Mouse (Mus musculus) lung, postnatal 25 days (tissue): ENCODE results near the gene Morn2.

Experiments
- DNase-seq: peaks from one replicate; pipeline ENCODE4 v3.0.0; 2022; ENCODE audit warnings: low spot score

Morn2 gene

DNA sequence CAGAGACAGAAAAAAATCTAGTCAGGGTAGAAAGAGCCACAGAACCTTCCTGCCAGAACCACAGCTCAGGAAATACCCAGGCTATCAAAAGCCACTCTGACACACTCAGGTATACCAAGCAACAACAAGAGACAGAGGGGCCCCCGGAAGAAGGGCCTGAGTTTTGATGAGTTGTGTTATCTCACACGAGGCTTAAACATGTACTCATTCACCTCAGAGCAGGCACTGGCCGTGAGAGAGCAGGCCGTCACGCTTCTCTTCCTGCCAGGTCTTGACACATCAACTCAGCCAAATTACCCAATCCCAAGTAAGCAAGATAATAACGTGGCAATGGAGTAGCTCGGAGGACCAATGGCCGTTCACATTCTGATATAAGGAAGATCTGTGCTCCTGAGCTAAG is 33.7 kb downstream of the Morn2 start:
- DNase-seq = peak; percentile 6

DNA sequence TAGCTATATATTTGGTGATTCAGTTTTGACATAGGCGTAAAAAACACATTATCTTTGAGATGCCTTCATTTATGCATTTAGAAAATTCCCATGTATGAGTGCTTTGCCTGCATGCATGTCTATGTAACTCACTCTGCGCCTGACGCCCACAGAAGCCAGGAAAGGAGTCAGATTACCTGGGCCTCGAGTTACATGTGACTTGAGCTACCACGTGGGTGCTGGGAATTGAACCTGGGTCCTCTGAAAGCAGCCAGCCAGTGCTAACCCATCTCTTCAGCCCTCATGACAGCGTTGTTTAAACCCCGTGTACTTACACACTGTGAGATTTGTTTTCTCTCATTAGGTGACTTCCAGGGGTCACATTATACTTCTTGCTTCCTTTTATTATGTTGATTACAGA is 34.5 kb downstream of the Morn2 start:
- DNase-seq = no peak

DNA sequence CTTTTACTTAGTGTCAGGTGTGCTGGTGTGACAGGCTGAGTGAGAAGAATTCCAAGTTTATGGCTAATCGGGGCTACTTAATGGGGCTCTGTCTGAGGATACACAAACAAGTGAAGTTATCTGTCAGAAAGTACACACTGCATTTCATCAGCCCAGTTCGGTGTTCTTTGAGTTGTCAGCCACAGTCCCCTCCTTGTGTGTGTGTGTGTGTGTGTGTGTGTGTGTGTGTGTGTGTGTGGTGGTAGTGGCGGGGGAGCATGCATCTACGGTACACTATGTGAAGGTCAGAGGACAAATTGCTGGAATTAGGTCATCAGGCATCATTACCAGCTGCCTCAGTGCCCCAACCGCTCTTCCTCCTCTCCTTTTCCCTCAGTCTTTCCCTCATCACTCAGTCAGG is 35.5 kb downstream of the Morn2 start:
- DNase-seq = no peak

DNA sequence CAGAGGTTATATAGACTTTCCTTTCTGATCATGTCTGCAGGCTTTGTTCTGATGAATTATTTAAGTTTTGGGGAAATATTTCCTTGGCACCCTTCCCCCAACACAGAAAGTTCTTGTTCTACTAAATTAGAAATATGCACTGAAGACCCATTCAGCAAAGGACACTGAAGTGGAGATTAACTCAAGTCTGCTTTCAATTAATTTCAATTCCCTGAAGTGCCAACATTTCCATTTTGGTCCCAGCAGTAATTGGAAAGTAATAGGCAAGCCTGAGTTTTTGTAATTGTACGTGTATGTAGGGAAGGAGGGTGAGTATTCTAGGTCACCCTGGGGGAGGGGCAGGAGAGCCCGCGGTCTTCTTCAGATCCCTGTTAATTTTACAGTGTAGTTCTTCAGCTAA is 36.4 kb downstream of the Morn2 start:
- DNase-seq = no peak

DNA sequence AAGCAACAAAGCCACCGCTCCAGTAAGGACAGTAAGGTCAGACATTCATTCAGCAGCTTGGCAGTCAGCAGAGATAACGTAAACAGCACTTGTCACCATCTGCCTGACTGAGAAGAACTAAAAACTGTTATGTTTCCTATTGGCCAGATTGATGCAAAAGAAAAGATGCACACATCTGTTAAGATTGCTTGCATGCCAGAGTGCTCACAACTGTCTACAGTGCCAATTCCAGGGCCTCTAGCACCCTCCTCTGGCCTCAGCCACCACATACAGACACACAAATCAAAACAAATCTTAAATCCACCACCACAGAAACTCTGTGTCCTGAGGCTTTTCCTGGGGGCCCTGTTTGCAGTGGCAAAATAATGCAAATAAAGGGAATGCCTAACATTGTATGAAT is 42.4 kb downstream of the Morn2 start:
- DNase-seq = no peak

DNA sequence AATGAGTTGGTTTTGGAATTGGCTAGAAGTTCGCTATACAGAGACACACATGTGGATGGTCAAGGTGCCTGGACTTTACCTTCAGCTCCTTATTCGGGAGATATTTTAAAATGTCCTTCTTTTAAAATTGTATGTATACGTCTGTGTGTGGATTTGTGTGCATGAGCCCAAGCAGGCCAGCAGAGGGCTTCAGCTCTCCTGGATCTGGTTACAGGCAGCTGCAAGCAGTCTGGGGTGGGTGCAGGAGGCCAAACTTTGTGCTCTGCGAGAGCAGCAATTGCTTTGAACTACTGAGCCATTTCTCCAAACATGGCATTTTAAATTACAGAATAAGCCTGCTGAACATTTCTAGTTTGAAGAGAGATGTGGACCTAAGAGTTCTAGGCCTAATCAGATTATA is 55.3 kb downstream of the Morn2 start:
- no peak for DNase-seq

DNA sequence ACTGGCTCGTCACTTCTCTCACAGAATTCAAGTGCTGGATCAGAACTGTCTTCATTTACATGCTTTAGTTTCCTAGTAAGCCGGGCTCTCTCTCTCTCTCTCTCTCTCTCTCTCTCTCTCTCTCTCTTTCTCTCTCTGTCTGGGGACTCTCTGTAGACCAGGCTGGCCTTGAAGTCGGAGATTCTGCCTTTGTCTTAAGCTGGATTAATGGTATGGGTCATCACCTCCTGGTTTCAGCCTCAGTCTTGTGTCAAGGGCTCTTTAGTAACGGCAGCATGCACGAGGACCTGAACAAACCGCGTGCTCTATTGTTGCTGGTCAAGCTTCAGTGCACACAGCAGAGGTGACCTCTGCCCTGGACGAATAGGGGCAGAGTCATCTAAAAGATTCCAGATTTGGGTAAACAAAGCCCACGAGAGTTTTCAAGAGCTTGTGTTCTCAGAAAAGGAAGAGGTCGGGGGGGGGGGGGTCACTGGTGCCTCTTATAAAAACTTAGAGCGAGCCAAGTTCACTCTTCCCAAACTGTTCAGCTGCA is 56.7 kb downstream of the Morn2 start:
- DNase-seq = no peak
